Mouse (Mus musculus): Measurements from ENCODE around the gene Olfr1346. TPM values are rescaled to one million over a fixed set of nuclear protein-coding genes. Genes with fewer than 3 reads are reported as not detected.

Olfr1346 gene
- total RNA-seq (2014; rRNA removed) (not detected in 2 replicates), polyA plus RNA-seq (2015; fragmentation: Nextera tagmentation; extraction: Ambion mirVana) (not detected in 2 replicates)

- TF ChIP-seq CTCF (IDR thresholded peaks at IDR 0.05; ENCODE audit: low read depth): no peak
- no peaks in the 10 kb centered on the region for H3K9me3 ChIP-seq (ENCODE audit: low read length)
- DNase-seq (ENCODE audit: low spot score) (no peak), ATAC-seq (no peak)
- no peaks in the 10 kb centered on the region for H3K4me1 ChIP-seq (ENCODE audit: insufficient read depth, low read length)
- no peaks in the 10 kb centered on the region for H3K36me3 ChIP-seq (ENCODE audit: insufficient read depth, low read length)
- H3K27me3 ChIP-seq (ENCODE audit: insufficient read depth, low read length): no peaks in the 10 kb centered on the region
- no peak within 1 kb of the TSS for H3K9ac ChIP-seq (replicated peaks; ENCODE audit: low read length)
- H3K4me2 ChIP-seq (ENCODE audit: low read depth, low read length): no peak within 1 kb of the TSS
- H3K4me3 ChIP-seq (ENCODE audit: low read length): no peak within 1 kb of the TSS
- H3K27ac ChIP-seq: no peak within 1 kb of the TSS
These were observed at the start of gene Olfr1346 for GRCm38 (mm10) chr7:6466951-6467350. Gene Olfr1346 (plus strand): TSS chr7:6467101.

GRCm38 (mm10) chr7:6419894-6420293 is 47.0 kb upstream of the Olfr1346 start:
- ATAC-seq: no peak
- 78% methylated on average over 6 of the region's 6 CpGs for WGBS

GRCm38 (mm10) chr7:6429381-6429780 is 37.5 kb upstream of the Olfr1346 start:
- peaks cover 4% of the 10 kb centered on the region; the same call in 1 of the 2 replicates for H3K9me3 ChIP-seq (ENCODE audit: low read length)
- no peaks in the 10 kb centered on the region for H3K27me3 ChIP-seq (ENCODE audit: insufficient read depth, low read length)
- H3K9ac ChIP-seq (replicated peaks; ENCODE audit: low read length): no peak overlapping the region
- no peak for ATAC-seq
- peak; percentile 34 for TF ChIP-seq CTCF (IDR thresholded peaks at IDR 0.05; ENCODE audit: low read depth)
- no peak overlapping the region for H3K4me2 ChIP-seq (ENCODE audit: low read depth, low read length)
- 85% methylated on average over 3 of the region's 3 CpGs for WGBS
- H3K4me1 ChIP-seq (ENCODE audit: insufficient read depth, low read length): no peaks in the 10 kb centered on the region
- no peak for DNase-seq (ENCODE audit: low spot score)
- H3K27ac ChIP-seq: no peak overlapping the region
- H3K4me3 ChIP-seq (ENCODE audit: low read length): no peak overlapping the region
- H3K36me3 ChIP-seq (ENCODE audit: insufficient read depth, low read length): no peaks in the 10 kb centered on the region

More at GRCm38 (mm10) chr7:6419894-6420293, 47.0 kb upstream of the Olfr1346 start:
- no peaks in the 10 kb centered on the region for H3K36me3 ChIP-seq (ENCODE audit: insufficient read depth, low read length)
- no peak overlapping the region for H3K9ac ChIP-seq (replicated peaks; ENCODE audit: low read length)
- no peak for TF ChIP-seq CTCF (IDR thresholded peaks at IDR 0.05; ENCODE audit: low read depth)
- H3K27ac ChIP-seq: no peak overlapping the region
- no peak overlapping the region for H3K4me2 ChIP-seq (ENCODE audit: low read depth, low read length)
- no peak overlapping the region for H3K4me3 ChIP-seq (ENCODE audit: low read length)
- no peaks in the 10 kb centered on the region for H3K27me3 ChIP-seq (ENCODE audit: insufficient read depth, low read length)
- no peaks in the 10 kb centered on the region for H3K4me1 ChIP-seq (ENCODE audit: insufficient read depth, low read length)
- no peaks in the 10 kb centered on the region for H3K9me3 ChIP-seq (ENCODE audit: low read length)
- no peak for DNase-seq (ENCODE audit: low spot score)

- H3K4me2 ChIP-seq (ENCODE audit: low read depth, low read length): no peak overlapping the region
- no peaks in the 10 kb centered on the region for H3K4me1 ChIP-seq (ENCODE audit: insufficient read depth, low read length)
- H3K27me3 ChIP-seq (ENCODE audit: insufficient read depth, low read length): no peaks in the 10 kb centered on the region
- ATAC-seq (no peak), DNase-seq (ENCODE audit: low spot score) (no peak)
- no peak overlapping the region for H3K4me3 ChIP-seq (ENCODE audit: low read length)
- 37% methylated on average over 2 of the region's 2 CpGs for WGBS
- no peak overlapping the region for H3K27ac ChIP-seq
- H3K9ac ChIP-seq (replicated peaks; ENCODE audit: low read length): no peak overlapping the region
- peak; percentile 50 for TF ChIP-seq CTCF (IDR thresholded peaks at IDR 0.05; ENCODE audit: low read depth)
- no peaks in the 10 kb centered on the region for H3K36me3 ChIP-seq (ENCODE audit: insufficient read depth, low read length)
- peaks cover 4% of the 10 kb centered on the region; the same call in 1 of the 2 replicates for H3K9me3 ChIP-seq (ENCODE audit: low read length)
These were observed 36.6 kb upstream of the Olfr1346 start for GRCm38 (mm10) chr7:6430342-6430741.

GRCm38 (mm10) chr7:6438388-6438787 is 28.5 kb upstream of the Olfr1346 start, which contains the start of gene Olfr1344:
Gene Olfr1344 (plus strand): TSS chr7:6438688.
- H3K36me3 ChIP-seq (ENCODE audit: insufficient read depth, low read length): no peaks in the 10 kb centered on the region
- no peaks in the 10 kb centered on the region for H3K9me3 ChIP-seq (ENCODE audit: low read length)
- no peak within 1 kb of the TSS for H3K4me3 ChIP-seq (ENCODE audit: low read length)
- ATAC-seq (no peak), DNase-seq (ENCODE audit: low spot score) (no peak)
- 79% methylated on average over 3 of the region's 3 CpGs for WGBS
- no peaks in the 10 kb centered on the region for H3K27me3 ChIP-seq (ENCODE audit: insufficient read depth, low read length)
- no peak within 1 kb of the TSS for H3K4me2 ChIP-seq (ENCODE audit: low read depth, low read length)
- no peak within 1 kb of the TSS for H3K27ac ChIP-seq
- H3K9ac ChIP-seq (replicated peaks; ENCODE audit: low read length): no peak within 1 kb of the TSS
- TF ChIP-seq CTCF (IDR thresholded peaks at IDR 0.05; ENCODE audit: low read depth): no peak
- no peaks in the 10 kb centered on the region for H3K4me1 ChIP-seq (ENCODE audit: insufficient read depth, low read length)

- DNase-seq (ENCODE audit: low spot score) (no peak), ATAC-seq (no peak)
- H3K4me1 ChIP-seq (ENCODE audit: insufficient read depth, low read length): no peaks in the 10 kb centered on the region
- no peaks in the 10 kb centered on the region for H3K27me3 ChIP-seq (ENCODE audit: insufficient read depth, low read length)
- H3K4me2 ChIP-seq (ENCODE audit: low read depth, low read length): no peak overlapping the region
- no peaks in the 10 kb centered on the region for H3K36me3 ChIP-seq (ENCODE audit: insufficient read depth, low read length)
- H3K9ac ChIP-seq (replicated peaks; ENCODE audit: low read length): no peak overlapping the region
- H3K4me3 ChIP-seq (ENCODE audit: low read length): no peak overlapping the region
- no peak for TF ChIP-seq CTCF (IDR thresholded peaks at IDR 0.05; ENCODE audit: low read depth)
- H3K9me3 ChIP-seq (ENCODE audit: low read length): no peaks in the 10 kb centered on the region
- 33% methylated on average over 2 of the region's 2 CpGs for WGBS
- no peak overlapping the region for H3K27ac ChIP-seq
These were observed 25.7 kb upstream of the Olfr1346 start for GRCm38 (mm10) chr7:6441173-6441572.

- DNase-seq (ENCODE audit: low spot score) (no peak), ATAC-seq (no peak)
- H3K4me1 ChIP-seq (ENCODE audit: insufficient read depth, low read length): no peaks in the 10 kb centered on the region
- no peaks in the 10 kb centered on the region for H3K36me3 ChIP-seq (ENCODE audit: insufficient read depth, low read length)
- no peaks in the 10 kb centered on the region for H3K27me3 ChIP-seq (ENCODE audit: insufficient read depth, low read length)
- H3K4me2 ChIP-seq (ENCODE audit: low read depth, low read length): no peak overlapping the region
- no peaks in the 10 kb centered on the region for H3K9me3 ChIP-seq (ENCODE audit: low read length)
- no peak overlapping the region for H3K27ac ChIP-seq
- TF ChIP-seq CTCF (IDR thresholded peaks at IDR 0.05; ENCODE audit: low read depth): no peak
- no peak overlapping the region for H3K9ac ChIP-seq (replicated peaks; ENCODE audit: low read length)
- 82% methylated on average over 5 of the region's 5 CpGs for WGBS
- no peak overlapping the region for H3K4me3 ChIP-seq (ENCODE audit: low read length)
These were observed 19.1 kb upstream of the Olfr1346 start for GRCm38 (mm10) chr7:6447771-6448170.
